Mouse (Mus musculus) liver, adult 10 weeks (tissue): ENCODE results near the gene Prrt4. TPM values are rescaled to one million over a fixed set of nuclear protein-coding genes. Genes with fewer than 3 reads are reported as not detected.

Experiments
- polyA plus RNA-seq: library from polyadenylated mRNA; stranded (reverse); fragments of 350-450 nt; fragmentation: Illumina TruSeq; extraction: RNeasy Lipid Tissue Mini Kit (QIAGEN cat#74804); gene quantifications from one replicate; pipeline ENCODE4 v1.2.3, GENCODE M21; 2014; ENCODE audit warnings: low read depth, low replicate concordance

Gene Prrt4
- polyA plus RNA-seq, result not detected

GRCm38 (mm10) chr6:29178888-29179658, at the start of gene Prrt4:
Gene Prrt4 (minus strand): TSS chr6:29179584.

DNA sequence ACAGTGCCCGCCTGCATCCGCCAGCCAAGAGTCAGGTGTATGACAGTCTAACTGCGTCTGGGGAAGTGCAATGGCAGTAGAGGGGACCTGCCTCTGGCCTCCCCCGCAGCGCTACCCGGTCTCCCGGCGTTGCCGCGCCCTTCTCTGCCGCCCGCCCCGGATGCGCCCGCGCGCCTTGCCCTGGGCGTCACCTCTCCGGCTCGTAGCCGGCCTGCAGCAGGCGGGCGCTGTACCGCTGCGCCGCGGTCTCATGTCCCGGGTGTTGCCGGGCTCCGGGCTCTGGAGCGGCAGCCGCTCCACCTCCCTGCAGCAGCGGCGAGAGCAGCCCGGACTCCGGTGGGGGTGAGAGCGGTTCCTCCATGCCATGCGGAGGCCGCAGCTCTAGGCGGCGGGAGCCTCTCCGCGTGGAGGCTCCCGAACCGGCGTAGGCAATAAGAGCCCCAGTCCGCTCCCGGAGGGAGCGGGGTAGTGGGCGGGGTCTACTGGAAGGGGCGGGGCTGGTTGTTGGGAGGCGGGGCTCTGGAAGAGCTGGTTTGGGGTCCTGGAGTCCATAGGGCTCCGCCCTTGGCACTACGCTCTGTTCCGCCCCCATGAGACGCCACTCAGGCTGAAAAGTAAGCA, 36.6 kb upstream of the Prrt4 start, which contains the start of gene Impdh1:
Impdh1 (minus strand) TSS at position 484 of the 621 bp plus-strand sequence.

DNA sequence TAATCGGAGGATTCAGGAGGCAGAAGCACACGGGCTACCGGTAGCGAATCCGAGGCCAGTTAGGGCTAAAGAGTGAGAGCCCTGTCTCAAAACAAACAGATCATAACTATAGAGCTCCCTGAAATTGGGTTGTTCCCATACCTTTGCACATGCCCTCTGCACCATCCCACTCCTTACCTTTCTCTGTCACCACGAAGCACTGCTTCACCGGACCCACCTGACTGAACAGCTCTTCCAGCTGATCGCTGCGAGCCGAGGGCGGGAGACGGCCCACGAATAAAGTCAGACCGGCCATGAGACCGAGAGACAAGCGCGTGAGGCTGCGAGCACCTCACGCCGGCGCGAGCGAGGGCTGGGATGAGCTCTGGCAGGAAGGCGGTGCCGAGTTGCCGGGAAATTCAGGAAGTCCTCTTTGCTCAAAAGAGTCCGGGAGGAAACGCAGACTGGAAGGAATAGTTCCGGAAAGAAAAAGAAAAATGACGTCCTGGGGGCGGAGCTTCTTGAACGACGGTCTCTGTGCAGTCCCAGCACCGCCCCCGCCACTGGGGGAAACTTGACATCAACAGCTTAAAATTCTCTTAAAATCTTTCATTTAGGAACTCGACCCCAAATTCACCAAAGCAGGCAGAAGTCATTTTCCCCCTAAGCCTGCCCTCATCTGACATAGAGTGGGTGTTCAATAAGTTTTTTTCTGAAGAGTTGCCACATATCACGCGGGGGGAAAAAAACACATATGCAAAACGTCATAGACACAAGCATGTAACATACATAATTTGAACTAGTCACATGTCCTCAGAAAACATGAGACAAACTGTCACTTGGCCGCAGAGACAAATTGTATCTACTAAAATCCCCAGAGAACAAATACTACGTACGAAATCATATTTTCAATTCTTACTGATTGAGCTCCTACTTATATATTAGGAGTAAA, 14.8 kb downstream of the Prrt4 start, which contains the start of gene Rbm28:
Rbm28 (minus strand) TSS at position 693 of the 931 bp plus-strand sequence.

Other genes with a start within 250 kb of the Prrt4 start
- not detected for gene Lep, start 119.4 kb downstream of the Prrt4 start, polyA plus RNA-seq
- 24.2 TPM for gene Rbm28, start 14.6 kb downstream of the Prrt4 start, polyA plus RNA-seq
- gene Impdh1, start 36.8 kb upstream of the Prrt4 start, polyA plus RNA-seq, result 0.82 TPM
- gene Hilpda, start 92.9 kb upstream of the Prrt4 start, polyA plus RNA-seq, result 2.6 TPM
- not detected for gene Fam71f2, start 100.0 kb upstream of the Prrt4 start, polyA plus RNA-seq
- not detected for gene Fam71f1, start 139.6 kb upstream of the Prrt4 start, polyA plus RNA-seq
- 131 TPM for gene Calu, start 168.5 kb upstream of the Prrt4 start, polyA plus RNA-seq
- not detected for gene Opn1sw, start 208.9 kb upstream of the Prrt4 start, polyA plus RNA-seq
- 0.45 TPM for gene Ccdc136, start 216.7 kb upstream of the Prrt4 start, polyA plus RNA-seq